21 mouse cellular contexts compared by ENCODE assay signal in the genomic region with DNA sequence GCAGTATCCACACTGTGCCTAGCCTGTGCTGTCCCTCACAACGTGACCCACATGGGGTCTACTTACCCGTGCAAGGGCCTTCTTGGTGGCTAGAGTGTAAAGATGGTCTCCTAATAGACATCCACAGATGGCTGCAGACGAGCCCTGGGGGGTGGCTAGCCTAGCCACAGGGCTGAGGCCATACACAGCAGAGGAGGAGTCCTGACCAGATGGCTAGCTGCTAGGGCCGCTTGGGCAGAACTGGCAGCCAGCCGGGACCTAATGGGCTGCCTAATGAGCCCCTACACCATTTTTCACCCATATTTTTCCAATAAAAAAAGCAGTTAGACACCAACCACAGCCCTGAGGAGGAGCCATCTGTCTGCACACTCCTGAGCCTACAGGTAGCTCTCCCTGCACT. TPM values are rescaled to one million over a fixed set of nuclear protein-coding genes. Genes with fewer than 3 reads are reported as not detected.
DNase-seq lines count a peak whose midpoint lies in the region; ATAC-seq and TF ChIP-seq lines count a peak whose summit lies in the region.
"Had no signal": no experiment of that assay in that cellular context is flagged by ENCODE, and none has a peak within 500 bp of the region (broad histone marks: within the 10 kb centered on the region; RNA-seq: fewer than 3 reads in every experiment).

No protein-coding gene starts in this region.

- DNase-seq in forebrain, embryonic 11.5 days (ENCODE audit: low spot score), result no peak
- DNase-seq in brain, embryonic 14.5 days (ENCODE audit: low read depth), result peak; percentile 47
- DNase-seq in cerebellum, postnatal 10 days, result peak; percentile 83 to 90
- no peak for DNase-seq in thymus, postnatal 36 days
- DNase-seq in adrenal gland, postnatal 14 days, result no peak
- no peak for DNase-seq in B cell, adult 2 months
- DNase-seq: adrenal gland, adult 2 months; gastrocnemius, postnatal 36 days; heart, postnatal 36 days; kidney, adult 18-20 months; kidney, postnatal 36 days; liver, embryonic 13.5 days; lung, postnatal 10 days; thymus, adult 18-20 months had no signal

- no peak overlapping the region for H3K9ac ChIP-seq in forebrain, embryonic 11.5 days (ENCODE audit: low read length)
- no peak overlapping the region for H3K9ac ChIP-seq in forebrain, embryonic 15.5 days (replicated peaks)
- no peak overlapping the region for H3K9ac ChIP-seq in hindbrain, embryonic 15.5 days
- H3K9ac ChIP-seq: embryonic facial prominence, embryonic 15.5 days; liver, embryonic 13.5 days had no signal

- 78% methylated on average over 5 of the region's 5 CpGs for WGBS in forebrain, embryonic 11.5 days
- WGBS in forebrain, embryonic 15.5 days, result 71% methylated on average over 5 of the region's 5 CpGs
- 62% methylated on average over 5 of the region's 5 CpGs for WGBS in hindbrain, embryonic 15.5 days

- H3K4me2 ChIP-seq in forebrain, embryonic 11.5 days (ENCODE audit: low read depth, low read length, severe bottlenecking), result no peak overlapping the region
- no peak overlapping the region for H3K4me2 ChIP-seq in forebrain, embryonic 15.5 days (replicated peaks)
- H3K4me2 ChIP-seq in hindbrain, embryonic 15.5 days, result no peak overlapping the region
- H3K4me2 ChIP-seq: embryonic facial prominence, embryonic 15.5 days; heart, embryonic 11.5 days; liver, embryonic 13.5 days had no signal

- no peaks in the 10 kb centered on the region for H3K36me3 ChIP-seq in forebrain, embryonic 11.5 days (ENCODE audit: control insufficient read depth, insufficient read depth, low read length)
- no peaks in the 10 kb centered on the region for H3K36me3 ChIP-seq in forebrain, embryonic 15.5 days
- H3K36me3 ChIP-seq in hindbrain, embryonic 15.5 days, result no peaks in the 10 kb centered on the region
- H3K36me3 ChIP-seq: embryonic facial prominence, embryonic 15.5 days; liver, embryonic 13.5 days; midbrain, embryonic 10.5 days had no signal

- no peak for TF ChIP-seq CTCF in brain, embryonic 14.5 days (IDR thresholded peaks at IDR 0.05; ENCODE audit: borderline replicate concordance, extremely low read depth, insufficient read depth, insufficient read length)

- no peak overlapping the region for H3K4me3 ChIP-seq in forebrain, embryonic 11.5 days (ENCODE audit: low read depth, low read length)
- no peak overlapping the region for H3K4me3 ChIP-seq in forebrain, embryonic 15.5 days
- H3K4me3 ChIP-seq in hindbrain, embryonic 15.5 days, result no peak overlapping the region
- H3K4me3 ChIP-seq: embryonic facial prominence, embryonic 15.5 days; liver, embryonic 13.5 days; midbrain, embryonic 10.5 days had no signal

- H3K4me1 ChIP-seq in forebrain, embryonic 11.5 days (replicated peaks; ENCODE audit: control insufficient read depth, insufficient read depth, low read length), result no peaks in the 10 kb centered on the region
- H3K4me1 ChIP-seq in forebrain, embryonic 15.5 days, result peaks cover 6% of the 10 kb centered on the region
- H3K4me1 ChIP-seq in hindbrain, embryonic 15.5 days (replicated peaks), result peaks cover under 1% of the 10 kb centered on the region

- peak; percentile 53; the same call in 1 of the 2 replicates for ATAC-seq in forebrain, embryonic 11.5 days (replicated peaks; ENCODE audit: low FRiP score)
- no peak for ATAC-seq in forebrain, embryonic 15.5 days (replicated peaks)
- ATAC-seq in hindbrain, embryonic 15.5 days (ENCODE audit: low FRiP score, low read depth), result peak; percentile 37; the same call in 1 of the 2 replicates

- no peak overlapping the region for H3K27ac ChIP-seq in forebrain, embryonic 11.5 days (ENCODE audit: low read depth, low read length)
- no peak overlapping the region for H3K27ac ChIP-seq in forebrain, embryonic 15.5 days (replicated peaks)
- no peak overlapping the region for H3K27ac ChIP-seq in hindbrain, embryonic 15.5 days (replicated peaks)
- H3K27ac ChIP-seq: embryonic facial prominence, embryonic 15.5 days; liver, embryonic 13.5 days; midbrain, embryonic 10.5 days had no signal

- no peaks in the 10 kb centered on the region for H3K9me3 ChIP-seq in forebrain, embryonic 11.5 days (ENCODE audit: control insufficient read depth, low read length)
- H3K9me3 ChIP-seq in forebrain, embryonic 15.5 days, result no peaks in the 10 kb centered on the region
- H3K9me3 ChIP-seq in hindbrain, embryonic 15.5 days, result no peaks in the 10 kb centered on the region
- H3K9me3 ChIP-seq: embryonic facial prominence, embryonic 15.5 days; liver, embryonic 13.5 days; midbrain, embryonic 10.5 days had no signal

- peaks cover 2% of the 10 kb centered on the region; the same call in 1 of the 2 replicates for H3K27me3 ChIP-seq in forebrain, embryonic 11.5 days (ENCODE audit: control insufficient read depth, insufficient read depth, low read length)
- no peaks in the 10 kb centered on the region for H3K27me3 ChIP-seq in forebrain, embryonic 15.5 days
- H3K27me3 ChIP-seq in hindbrain, embryonic 15.5 days, result 0 out of 2 replicates have a peak, but pooled peaks cover 5% of the 10 kb centered on the region

- no peak for TF ChIP-seq POLR2A in brain, embryonic 14.5 days (IDR thresholded peaks at IDR 0.05; ENCODE audit: borderline replicate concordance, extremely low read depth, insufficient read depth, insufficient read length, poor library complexity, severe bottlenecking)

RNA-seq across cellular contexts. Expression of gene Lrcol1, which starts 48.2 kb away (rescaled TPM):
- not detected in 2 replicates for polyA plus RNA-seq in forebrain, embryonic 11.5 days (2014; fragmentation: Nextera tagmentation; extraction: Ambion mirVana)
- polyA plus RNA-seq in forebrain, embryonic 15.5 days (2015; fragmentation: Nextera tagmentation; extraction: Ambion mirVana), result not detected in 2 replicates
- not detected in 2 replicates for polyA plus RNA-seq in brain, embryonic 14.5 days (2012; rRNA removed)
- polyA plus RNA-seq in hindbrain, embryonic 15.5 days (2015; fragmentation: Nextera tagmentation; extraction: Ambion mirVana), result not detected in 2 replicates
- not detected in 2 replicates for total RNA-seq in adrenal gland, postnatal 14 days (2021)
- total RNA-seq: adrenal gland, adult 2 months; gastrocnemius, postnatal 36 days; heart, postnatal 36 days had no signal
- polyA plus RNA-seq: adrenal gland, adult 2 months; embryonic facial prominence, embryonic 15.5 days; frontal cortex, adult 2 months; heart, embryonic 11.5 days; liver, embryonic 13.5 days; midbrain, embryonic 10.5 days; neural tube, embryonic 11.5 days had no signal

RNA-seq across cellular contexts. Expression of gene P2rx2, which starts 49.7 kb away (rescaled TPM):
- polyA plus RNA-seq in forebrain, embryonic 11.5 days (2014; fragmentation: Nextera tagmentation; extraction: Ambion mirVana), result 1.0 and 1.3 TPM in 2 replicates
- 5.7 and 6.8 TPM in 2 replicates for polyA plus RNA-seq in forebrain, embryonic 15.5 days (2015; fragmentation: Nextera tagmentation; extraction: Ambion mirVana)
- polyA plus RNA-seq in brain, embryonic 14.5 days (2012; rRNA removed), result 8.3 and 10.8 TPM in 2 replicates
- 10.2 and 10.7 TPM in 2 replicates for polyA plus RNA-seq in hindbrain, embryonic 15.5 days (2015; fragmentation: Nextera tagmentation; extraction: Ambion mirVana)
- total RNA-seq in adrenal gland, postnatal 14 days (2021), result 0.48 and 1.2 TPM in 2 replicates
- total RNA-seq: gastrocnemius, postnatal 36 days; heart, postnatal 36 days had no signal
- polyA plus RNA-seq: liver, embryonic 13.5 days had no signal

RNA-seq across cellular contexts. Expression of gene Fbrsl1, which starts 55.6 kb away (rescaled TPM):
- 39.5 and 41.1 TPM in 2 replicates for polyA plus RNA-seq in forebrain, embryonic 11.5 days (2014; fragmentation: Nextera tagmentation; extraction: Ambion mirVana)
- polyA plus RNA-seq in forebrain, embryonic 15.5 days (2015; fragmentation: Nextera tagmentation; extraction: Ambion mirVana), result 26.4 and 30.8 TPM in 2 replicates
- 56.1 and 78.4 TPM in 2 replicates for polyA plus RNA-seq in brain, embryonic 14.5 days (2012; rRNA removed)
- polyA plus RNA-seq in hindbrain, embryonic 15.5 days (2015; fragmentation: Nextera tagmentation; extraction: Ambion mirVana), result 20.8 and 25.1 TPM in 2 replicates
- total RNA-seq in adrenal gland, postnatal 14 days (2021), result 74.4 and 78.0 TPM in 2 replicates

Comparison
In these comparisons a context has a peak if more than half of its experiments do, and no peak if none do; other contexts are left out.
1. DNase-seq: peak in brain, embryonic 14.5 days (single experiment) and cerebellum, postnatal 10 days (2 of 2); none in forebrain, embryonic 11.5 days (single experiment), thymus, postnatal 36 days (0 of 2), adrenal gland, postnatal 14 days (single experiment) and B cell, adult 2 months (0 of 2).